Mouse (Mus musculus) intestine, embryonic 16.5 days (tissue): ENCODE results near the gene U2surp. TPM values are rescaled to one million over a fixed set of nuclear protein-coding genes. Genes with fewer than 3 reads are reported as not detected.

Experiments used
- ATAC-seq: fragments of 200-750 bp; cut with Nextera tagmentation; 2 replicates; pipeline ENCODE4 v1.8.0; 2017; ENCODE audit warnings: moderate TSS enrichment, moderate library complexity
- H3K27ac ChIP-seq: fragments of 300-500 bp; sonication (generic); 2 replicates; pipeline ENCODE4 v1.5.1; 2014; ENCODE audit warnings: mild to moderate bottlenecking, low read length
- H3K27me3 ChIP-seq: fragments of 300-500 bp; sonication (generic); replicated peaks from 2 replicates; pipeline ENCODE4 v1.6.1; 2014; ENCODE audit warnings: low read length, control low read depth, mixed read lengths; ENCODE audit not compliant: control insufficient read depth, insufficient read depth
- H3K36me3 ChIP-seq: fragments of 300-500 bp; sonication (generic); 2 replicates; pipeline ENCODE4 v1.6.1; 2014; ENCODE audit warnings: low read length, control low read depth; ENCODE audit not compliant: control insufficient read depth, insufficient read depth
- H3K4me1 ChIP-seq: fragments of 300-500 bp; sonication (generic); 2 replicates; pipeline ENCODE4 v1.6.1; 2014; ENCODE audit warnings: low read length, control low read depth, mixed read lengths; ENCODE audit not compliant: control insufficient read depth, insufficient read depth
- H3K4me2 ChIP-seq: fragments of 300-500 bp; sonication (generic); 2 replicates; pipeline ENCODE4 v1.6.1; 2014; ENCODE audit warnings: low read depth, low read length, control low read depth
- H3K4me3 ChIP-seq: fragments of 300-500 bp; sonication (generic); 2 replicates; pipeline ENCODE4 v1.5.1; 2014; ENCODE audit warnings: mild to moderate bottlenecking, low read length
- H3K9ac ChIP-seq: fragments of 300-500 bp; sonication (generic); 2 replicates; pipeline ENCODE4 v1.6.1; 2014; ENCODE audit warnings: low read depth, low read length
- H3K9me3 ChIP-seq: fragments of 300-500 bp; sonication (generic); 2 replicates; pipeline ENCODE4 v1.6.1; 2016; ENCODE audit warnings: low read length, control low read depth; ENCODE audit not compliant: control insufficient read depth
- WGBS: fragments of 180-500 bp; shearing (Covaris S2); extraction: QIAGEN DNeasy Blood & Tissue Kit; methylation state at CpG from one replicate; pipeline ENCODE4 v1.1.7; 2014; 5-methylcytosine and 5-hydroxymethylcytosine counted together
- polyA plus RNA-seq: library from polyadenylated mRNA; unstranded; fragments of >200 nt; fragmentation: Nextera tagmentation; extraction: Ambion mirVana; gene quantifications from 2 replicates; pipeline ENCODE4 v1.2.1, GENCODE M21; 2015

The U2surp gene
- 103 and 109 TPM in 2 replicates for polyA plus RNA-seq

DNA sequence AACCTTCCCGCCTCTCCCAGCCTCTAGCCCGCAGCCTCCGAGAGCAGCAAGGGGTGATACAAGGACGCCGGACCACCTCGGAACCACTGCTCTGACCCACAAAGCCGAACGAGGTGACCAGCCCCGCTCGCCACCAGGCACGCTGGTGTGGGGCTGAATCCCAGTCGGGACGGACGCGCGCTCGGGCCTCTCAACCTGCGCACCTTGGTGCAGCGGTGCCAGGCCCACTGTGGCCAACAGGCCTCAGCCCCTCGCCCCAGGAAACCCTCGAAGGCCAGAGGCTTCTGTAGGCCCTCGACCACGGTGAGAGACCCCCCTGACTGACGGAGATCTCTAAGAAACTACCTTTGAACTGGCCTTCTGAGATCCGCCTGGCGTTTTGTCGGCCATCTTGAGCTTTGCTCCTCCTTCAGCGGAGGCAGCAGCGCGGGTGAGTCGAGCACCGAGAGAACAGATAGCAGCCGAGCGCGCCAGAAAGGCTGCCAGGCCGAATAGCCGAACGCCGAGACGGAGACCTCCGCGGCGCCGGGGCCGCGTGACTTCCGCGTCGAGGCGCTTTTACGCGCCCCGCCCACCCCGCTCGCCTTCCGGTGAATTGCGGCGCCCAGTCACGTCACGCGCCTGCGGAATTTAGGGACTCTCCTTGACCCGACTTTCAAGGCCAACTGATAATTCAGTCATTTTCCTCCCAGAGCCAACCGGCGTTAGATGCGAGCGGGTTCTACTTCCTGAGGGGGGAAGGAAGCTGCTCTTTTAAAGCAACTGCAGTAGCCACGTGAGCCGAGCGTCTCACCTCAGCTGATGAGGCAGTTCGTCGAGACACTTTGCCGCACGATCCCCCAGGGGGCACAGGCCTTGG lies at the start of gene U2surp:
Gene U2surp, minus strand, starts transcription at position 525 of the 859 bp plus-strand sequence.
- WGBS = under 1% methylated on average over 74 of the region's 74 CpGs
- Histone ChIP-seq H3K27me3 (no peaks in the 10 kb centered on the region), H3K36me3 (no peaks in the 10 kb centered on the region), H3K4me1 (peaks cover 8% of the 10 kb centered on the region; the same call in 1 of the 2 replicates), H3K9ac (peak within 1 kb of the TSS; percentile 99), H3K4me3 (peak within 1 kb of the TSS; percentile 97), H3K4me2 (peak within 1 kb of the TSS; percentile 79), H3K27ac (peak within 1 kb of the TSS; percentile 95), H3K9me3 (no peaks in the 10 kb centered on the region)
- ATAC-seq = peak; percentile 96

DNA sequence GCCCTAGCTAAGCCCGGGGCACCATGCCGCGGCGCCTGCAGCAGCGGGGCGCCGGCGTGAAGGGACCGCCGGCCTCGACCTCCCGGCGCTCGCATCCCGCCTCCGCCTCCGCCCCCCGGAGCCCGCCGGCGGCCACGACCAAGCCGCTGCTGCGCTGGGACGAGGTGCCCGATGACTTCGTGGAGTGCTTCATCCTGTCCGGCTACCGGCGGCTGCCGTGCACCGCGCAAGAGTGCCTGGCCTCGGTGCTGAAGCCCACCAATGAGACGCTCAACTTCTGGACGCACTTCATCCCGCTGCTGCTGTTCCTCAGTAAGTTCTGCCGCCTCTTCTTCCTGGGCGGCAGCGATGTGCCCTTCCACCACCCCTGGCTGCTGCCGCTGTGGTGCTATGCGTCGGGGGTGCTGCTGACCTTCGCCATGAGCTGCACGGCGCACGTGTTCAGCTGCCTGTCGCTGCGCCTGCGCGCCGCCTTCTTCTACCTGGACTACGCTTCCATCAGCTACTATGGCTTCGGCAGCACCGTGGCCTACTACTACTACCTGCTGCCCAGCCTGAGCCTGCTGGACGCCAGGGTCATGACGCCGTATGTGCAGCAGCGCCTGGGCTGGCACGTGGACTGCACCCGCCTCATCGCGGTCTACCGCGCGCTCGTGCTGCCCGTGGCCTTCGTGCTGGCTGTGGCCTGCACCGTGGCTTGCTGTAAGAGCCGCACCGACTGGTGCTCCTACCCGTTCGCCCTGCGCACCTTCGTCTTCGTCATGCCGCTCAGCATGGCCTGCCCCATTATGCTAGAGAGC lies 48.3 kb upstream of the U2surp start:
- ATAC-seq = peak; percentile 73
- 14% methylated on average over 75 of the region's 78 CpGs for WGBS
- no peaks in the 10 kb centered on the region for H3K9me3 ChIP-seq
- no peaks in the 10 kb centered on the region for H3K36me3 ChIP-seq
- peaks cover 8% of the 10 kb centered on the region for H3K4me1 ChIP-seq
- H3K27ac ChIP-seq = no peak overlapping the region
- H3K27me3 ChIP-seq = peaks cover 41% of the 10 kb centered on the region
- H3K9ac ChIP-seq = peak overlapping the region; percentile 65
- peak overlapping the region; percentile 98 for H3K4me2 ChIP-seq
- peak overlapping the region; percentile 64 for H3K4me3 ChIP-seq

DNA sequence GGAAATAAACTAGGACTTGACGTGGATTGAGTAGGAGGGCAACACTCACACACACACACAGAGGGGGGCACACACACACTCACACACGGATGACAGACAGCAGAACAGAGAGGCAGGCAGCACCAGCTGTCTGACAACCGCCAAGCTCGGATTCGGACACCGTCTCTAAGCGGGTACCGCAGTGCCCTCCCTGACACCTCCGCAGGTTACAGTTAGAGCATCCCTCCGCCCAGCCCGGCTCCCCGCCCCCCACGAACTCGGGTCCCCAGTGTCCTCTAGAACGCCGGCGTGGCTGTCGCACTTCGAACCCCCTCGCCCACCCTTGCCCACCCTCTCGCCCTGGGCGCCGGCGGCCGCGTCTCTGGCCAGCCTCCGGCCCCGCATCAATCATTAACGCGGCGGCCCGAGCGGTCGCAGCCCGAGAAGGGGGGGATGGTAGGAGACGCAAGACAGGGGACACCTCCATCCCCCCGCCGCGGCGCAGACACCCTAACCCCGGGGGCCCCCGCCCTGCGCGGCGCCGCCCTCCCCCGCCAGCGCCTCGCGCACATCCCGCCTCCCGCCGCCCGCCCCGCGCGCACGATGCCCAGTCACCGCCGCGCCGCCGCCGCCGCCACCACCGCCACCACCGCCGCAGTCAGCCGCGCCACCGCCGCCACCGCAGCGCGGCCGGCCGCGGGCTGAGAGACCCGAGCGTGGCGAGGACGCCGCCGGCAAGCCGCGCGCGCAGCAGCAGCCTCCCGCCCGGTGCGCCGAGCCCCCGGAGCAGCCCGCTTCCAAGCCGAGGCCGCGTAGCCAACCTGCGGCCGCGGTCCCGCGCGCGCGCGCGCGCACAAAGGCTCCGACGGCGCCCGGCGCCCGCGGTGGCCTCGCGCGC lies 47.5 kb upstream of the U2surp start, which contains the start of gene Paqr9:
Gene Paqr9, plus strand, starts transcription at position 599 of the 877 bp plus-strand sequence.
- Histone ChIP-seq H3K4me2 (peak within 1 kb of the TSS; percentile 98), H3K4me1 (peaks cover 8% of the 10 kb centered on the region), H3K9ac (peak within 1 kb of the TSS; percentile 65), H3K4me3 (peak within 1 kb of the TSS; percentile 64), H3K27me3 (peaks cover 41% of the 10 kb centered on the region), H3K36me3 (no peaks in the 10 kb centered on the region), H3K9me3 (no peaks in the 10 kb centered on the region), H3K27ac (no peak within 1 kb of the TSS)
- ATAC-seq = peak; percentile 68
- under 1% methylated on average over 88 of the region's 118 CpGs for WGBS

DNA sequence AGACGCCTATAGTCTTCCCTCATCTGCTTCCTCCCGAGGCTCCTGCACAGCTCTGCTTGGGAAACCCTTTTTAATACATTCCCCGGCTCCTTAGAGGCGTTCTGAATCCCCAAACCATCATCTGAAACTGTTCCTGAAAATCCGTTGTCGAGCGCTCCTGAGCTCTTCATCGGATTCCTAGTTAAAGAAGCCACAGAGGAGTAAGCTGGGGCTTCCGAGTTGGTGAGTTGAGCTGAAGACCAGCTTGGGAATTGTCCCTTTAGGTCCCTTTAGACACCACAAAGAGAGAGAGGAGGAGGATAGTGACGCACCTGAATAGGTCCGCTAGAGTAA lies 46.9 kb upstream of the U2surp start:
- H3K4me1 ChIP-seq = peaks cover 8% of the 10 kb centered on the region
- H3K4me2 ChIP-seq = peak overlapping the region; percentile 98
- no peaks in the 10 kb centered on the region for H3K36me3 ChIP-seq
- H3K27ac ChIP-seq = no peak overlapping the region
- H3K9me3 ChIP-seq = no peaks in the 10 kb centered on the region
- H3K9ac ChIP-seq = no peak overlapping the region
- H3K4me3 ChIP-seq = peak overlapping the region; percentile 64
- peaks cover 38% of the 10 kb centered on the region for H3K27me3 ChIP-seq
- 11% methylated on average over 11 of the region's 11 CpGs for WGBS
- no peak for ATAC-seq

DNA sequence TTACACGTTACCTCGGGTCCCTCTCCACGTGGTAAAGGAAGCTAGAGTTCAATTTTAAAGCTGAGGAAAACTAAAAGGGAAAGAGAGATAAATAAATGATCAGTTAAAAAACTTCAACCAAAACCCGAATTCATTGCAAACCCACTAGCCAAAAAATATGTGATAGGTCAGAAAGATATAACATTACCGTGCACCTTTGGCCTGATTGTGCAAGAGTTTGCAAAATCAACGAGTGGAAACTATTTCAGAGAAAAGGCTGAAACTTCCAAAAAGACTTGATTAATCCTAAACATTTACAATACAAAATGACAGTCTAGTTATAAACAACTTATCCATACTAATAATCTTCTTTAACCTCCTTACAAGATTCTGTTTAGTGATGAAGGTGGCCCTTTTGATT lies 45.9 kb upstream of the U2surp start:
- Histone ChIP-seq H3K4me2 (no peak overlapping the region), H3K9ac (no peak overlapping the region), H3K27ac (no peak overlapping the region), H3K4me3 (no peak overlapping the region), H3K36me3 (no peaks in the 10 kb centered on the region), H3K27me3 (peaks cover 35% of the 10 kb centered on the region), H3K9me3 (no peaks in the 10 kb centered on the region), H3K4me1 (peaks cover 8% of the 10 kb centered on the region)
- WGBS = 60% methylated on average over 6 of the region's 6 CpGs
- no peak for ATAC-seq

DNA sequence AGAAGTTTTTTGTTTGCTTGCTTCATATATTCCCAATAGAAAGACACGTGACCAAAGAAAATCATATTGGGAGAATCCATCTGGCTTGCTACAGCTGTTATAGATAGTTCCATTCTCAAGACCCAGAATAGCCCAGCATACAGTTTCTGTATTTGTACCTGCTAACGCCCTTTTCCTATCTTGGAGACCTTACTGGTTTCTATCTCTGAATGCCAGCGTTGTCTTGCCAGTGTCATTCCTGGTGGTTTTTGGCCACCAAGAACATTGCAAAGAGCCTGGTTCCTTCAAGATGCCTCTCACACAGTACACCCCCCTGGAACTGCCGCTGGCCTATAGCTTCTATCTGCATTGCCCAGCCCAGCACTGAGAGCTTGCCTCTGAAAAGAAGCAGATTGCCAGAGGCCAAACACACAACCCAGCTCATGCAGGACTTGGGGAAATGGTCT lies 44.3 kb upstream of the U2surp start:
- peaks cover 8% of the 10 kb centered on the region for H3K4me1 ChIP-seq
- H3K36me3 ChIP-seq = no peaks in the 10 kb centered on the region
- WGBS = 89% methylated on average over 4 of the region's 4 CpGs
- no peak overlapping the region for H3K4me3 ChIP-seq
- H3K27me3 ChIP-seq = peaks cover 31% of the 10 kb centered on the region
- no peak overlapping the region for H3K4me2 ChIP-seq
- no peak for ATAC-seq
- H3K9me3 ChIP-seq = no peaks in the 10 kb centered on the region
- H3K9ac ChIP-seq = no peak overlapping the region
- no peak overlapping the region for H3K27ac ChIP-seq

DNA sequence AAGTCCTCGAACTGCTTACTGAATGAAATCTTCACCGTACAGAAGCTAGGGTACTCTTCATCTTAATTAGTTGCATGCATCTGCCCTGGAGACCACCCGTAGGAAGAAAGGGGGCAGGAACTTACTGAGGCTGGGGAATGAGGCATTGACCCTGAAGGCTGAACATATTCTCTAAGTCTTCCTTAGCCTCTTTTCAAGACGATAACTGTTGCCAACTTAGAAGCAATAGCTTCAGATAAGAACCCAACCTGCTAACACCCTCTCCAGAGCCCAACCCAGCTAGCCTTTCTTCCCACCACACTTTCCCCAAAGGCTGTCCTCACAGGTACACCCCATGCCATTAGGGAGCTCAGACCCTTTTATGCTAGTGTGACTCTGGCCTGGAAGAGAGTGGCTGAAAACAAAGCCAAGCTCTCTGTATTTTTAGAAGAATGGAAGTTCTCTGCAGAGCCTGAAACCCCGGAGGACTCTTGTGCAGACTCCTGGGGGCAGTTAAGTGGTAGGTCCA lies 43.5 kb upstream of the U2surp start:
- H3K4me2 ChIP-seq = no peak overlapping the region
- no peaks in the 10 kb centered on the region for H3K9me3 ChIP-seq
- no peak for ATAC-seq
- WGBS = 76% methylated on average over 5 of the region's 5 CpGs
- no peak overlapping the region for H3K9ac ChIP-seq
- H3K36me3 ChIP-seq = no peaks in the 10 kb centered on the region
- H3K4me3 ChIP-seq = no peak overlapping the region
- no peak overlapping the region for H3K27ac ChIP-seq
- peaks cover 23% of the 10 kb centered on the region for H3K27me3 ChIP-seq
- H3K4me1 ChIP-seq = peaks cover 6% of the 10 kb centered on the region

DNA sequence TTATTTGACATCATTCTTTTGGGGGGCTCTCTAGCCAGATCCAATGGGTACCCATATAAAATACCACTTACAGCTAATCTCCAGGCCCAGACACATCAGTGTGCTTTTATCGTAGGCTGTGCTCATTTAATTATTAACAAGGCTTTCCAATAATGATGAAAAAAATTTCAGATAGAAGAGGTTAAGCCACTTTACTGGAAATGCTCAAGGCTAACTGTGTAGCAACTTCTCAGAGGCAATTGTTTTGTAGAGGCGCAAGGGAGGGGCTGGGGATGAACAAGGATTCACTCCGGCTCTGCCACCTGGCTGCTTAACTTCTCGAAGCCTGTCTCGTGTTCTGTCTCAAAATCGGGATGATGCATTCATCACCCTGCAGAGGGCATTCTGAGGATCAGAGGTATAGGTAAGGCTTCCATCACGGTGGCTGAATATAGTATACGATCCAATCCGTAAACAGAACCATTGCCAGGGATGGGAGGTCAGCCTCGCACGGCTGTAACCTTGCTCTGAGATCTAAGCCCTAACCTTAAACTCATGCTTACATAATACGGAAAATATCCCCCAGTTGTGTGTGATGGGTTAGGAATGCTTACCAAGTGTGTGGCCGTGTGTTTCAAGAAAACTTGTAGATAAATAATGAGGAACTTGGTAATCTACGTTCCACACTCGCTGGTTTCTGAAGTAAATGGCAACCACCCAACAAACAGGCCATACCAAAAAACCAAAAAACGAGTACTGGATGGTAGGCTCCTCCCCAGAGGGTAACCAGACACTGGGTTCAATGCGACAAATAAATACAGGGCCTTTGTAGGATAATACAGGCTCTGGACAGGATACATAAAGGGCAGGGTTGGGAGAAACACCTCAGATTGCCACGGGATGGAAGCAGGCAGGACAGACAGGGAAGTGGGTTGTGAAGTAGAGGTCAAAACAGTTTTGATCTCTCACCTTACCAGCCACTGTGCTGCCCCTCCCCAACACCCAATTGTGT lies 42.7 kb upstream of the U2surp start:
- no peak overlapping the region for H3K27ac ChIP-seq
- no peaks in the 10 kb centered on the region for H3K9me3 ChIP-seq
- H3K4me2 ChIP-seq = no peak overlapping the region
- no peaks in the 10 kb centered on the region for H3K4me1 ChIP-seq
- no peaks in the 10 kb centered on the region for H3K36me3 ChIP-seq
- no peak overlapping the region for H3K9ac ChIP-seq
- ATAC-seq = no peak
- WGBS = 68% methylated on average over 18 of the region's 18 CpGs
- H3K4me3 ChIP-seq = no peak overlapping the region
- peaks cover 16% of the 10 kb centered on the region for H3K27me3 ChIP-seq
